Mouse (Mus musculus) heart, adult 11 months (tissue): ENCODE measurements around the gene Kcnd1.
"Not testable (repeated sequence)": the region's sequence is repeated elsewhere in the genome, so short reads cannot be mapped to it uniquely, and the experiment has no call there.

Experiments used
- DNase-seq: peaks from one replicate; pipeline ENCODE4 v3.0.0; 2022

The Kcnd1 gene

DNA sequence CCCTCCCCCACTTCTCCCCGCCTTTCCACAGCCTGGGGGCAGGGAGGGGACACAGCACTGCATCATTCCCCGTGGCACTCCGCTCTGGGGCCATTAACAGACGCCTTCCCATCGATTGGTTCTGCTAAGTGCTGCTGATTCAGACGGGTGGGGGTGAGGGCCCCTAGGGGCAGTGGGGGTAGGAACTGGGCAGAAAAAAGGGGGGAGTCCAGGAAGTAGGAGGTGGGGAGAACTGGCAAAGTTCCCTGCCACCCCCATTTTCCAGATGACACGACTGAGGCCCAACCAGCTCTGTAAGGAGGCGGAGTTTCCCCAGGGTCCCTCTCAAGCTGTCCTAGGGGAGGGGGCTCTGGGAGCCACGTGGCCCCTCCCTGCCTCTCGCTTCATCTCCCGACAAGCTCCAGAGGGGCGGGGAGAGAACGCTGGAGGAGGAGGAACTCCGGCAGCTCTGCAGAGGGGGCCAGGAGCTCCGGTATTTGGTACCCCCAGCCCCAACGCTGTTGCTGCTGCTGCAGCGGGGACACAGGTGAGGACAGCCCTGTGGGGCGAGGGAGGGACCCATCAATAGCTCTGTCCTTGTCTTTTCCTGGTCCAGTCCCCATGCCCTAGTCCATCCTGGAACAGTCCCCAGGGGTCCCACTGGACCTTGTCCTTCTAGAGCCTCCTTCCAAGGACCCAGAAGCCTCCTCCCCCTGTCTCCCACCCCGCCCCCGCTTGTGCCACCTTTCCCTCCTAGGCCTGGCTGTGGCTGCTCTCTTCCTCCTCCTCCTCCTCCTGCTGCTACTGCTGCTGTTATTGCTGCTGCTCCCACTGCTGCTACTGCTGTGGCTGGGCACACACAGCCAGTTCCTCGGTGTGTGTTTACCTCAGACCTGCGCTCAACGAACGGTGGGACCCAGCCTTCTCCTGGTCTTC lies at the start of gene Kcnd1:
Gene Kcnd1, plus strand, starts transcription at position 425 of the 915 bp plus-strand sequence.
- DNase-seq: peak; percentile 92

DNA sequence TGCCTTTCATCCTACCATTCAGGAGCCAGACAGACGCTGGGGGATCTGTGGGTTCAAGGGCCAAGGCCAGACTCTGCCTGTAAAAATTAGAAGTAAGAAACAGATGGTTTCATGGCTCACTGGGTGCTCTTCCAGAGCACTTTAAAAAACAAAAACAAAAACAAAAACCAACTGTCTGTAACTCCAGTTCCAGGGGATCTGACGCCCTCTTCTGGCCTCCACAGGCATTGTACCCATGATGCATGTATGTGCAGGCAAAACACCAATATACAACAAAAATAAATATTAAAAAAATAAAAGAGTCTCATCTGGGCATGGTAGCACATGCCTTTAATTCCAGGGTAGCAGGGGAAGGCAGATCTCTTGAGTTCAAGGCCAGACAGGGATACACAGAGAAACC lies 49.3 kb upstream of the Kcnd1 start:
- DNase-seq: peak; percentile 67

DNA sequence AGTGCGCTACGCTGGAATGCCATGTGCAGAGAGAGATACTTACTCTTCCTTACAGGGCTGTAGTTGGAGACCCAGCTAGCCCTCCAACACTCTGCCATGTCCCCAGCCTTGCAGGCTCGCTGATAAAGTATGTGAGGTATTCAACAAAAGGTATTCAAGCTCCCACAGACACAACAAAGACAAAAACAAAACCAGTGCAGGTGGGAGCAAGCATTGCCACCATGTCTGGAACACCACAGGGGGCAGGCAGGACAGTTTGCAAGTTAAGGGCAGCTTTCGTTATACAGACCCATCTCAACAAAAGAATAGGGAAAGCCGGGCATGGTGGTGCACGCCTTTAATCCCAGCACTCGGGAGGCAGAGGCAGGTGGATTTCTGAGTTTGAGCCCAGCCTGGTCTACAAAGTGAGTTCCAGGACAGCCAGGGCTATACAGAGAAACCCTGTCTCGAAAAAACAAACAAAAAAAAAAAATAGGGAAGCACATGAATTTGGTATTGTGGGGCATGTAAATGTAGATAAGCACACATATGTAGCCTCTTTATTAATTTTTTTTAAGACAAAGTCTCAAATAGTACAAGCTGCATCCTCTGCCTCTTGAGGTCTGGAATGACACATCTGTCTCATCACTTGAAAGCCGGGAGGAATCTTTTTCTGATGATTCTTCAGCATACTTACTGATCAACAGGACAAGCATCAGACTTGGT lies 46.4 kb upstream of the Kcnd1 start:
- DNase-seq: peak; percentile 45

DNA sequence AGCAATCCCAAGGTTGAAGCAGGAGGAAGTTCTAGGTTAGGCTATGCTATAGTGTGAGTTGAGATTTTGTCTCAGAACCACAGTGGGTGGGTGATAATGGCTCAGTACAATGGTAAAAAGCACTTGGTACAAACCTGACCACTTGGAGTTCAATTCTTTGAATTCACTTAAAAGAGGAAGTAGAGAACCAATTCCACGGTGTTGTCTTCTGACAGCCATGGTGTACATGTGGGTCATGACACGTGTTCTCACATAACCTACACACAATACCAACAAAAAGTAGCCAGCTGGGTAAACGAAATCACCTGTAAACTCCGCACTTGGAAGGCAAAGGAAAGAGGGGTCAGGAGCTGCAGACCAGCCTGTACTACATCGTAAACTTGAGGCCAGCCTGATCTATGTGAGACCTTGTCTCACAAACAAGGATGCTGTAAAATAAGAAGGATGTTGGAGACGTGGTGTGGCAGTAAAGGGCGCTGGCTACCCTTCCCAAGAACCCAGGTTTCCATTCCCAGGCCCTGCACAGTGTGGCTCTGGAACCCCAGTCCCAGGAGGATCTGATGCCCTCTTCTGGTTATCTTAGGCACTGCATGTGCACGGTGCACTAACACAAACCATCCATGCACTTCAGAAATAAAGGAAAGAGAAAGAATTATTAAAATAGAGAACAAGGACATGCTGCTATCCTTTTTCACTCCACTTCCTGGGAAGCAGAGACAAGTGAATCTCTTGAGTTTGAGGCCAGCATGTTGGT lies 45.6 kb upstream of the Kcnd1 start:
- peak; percentile 77 for DNase-seq

DNA sequence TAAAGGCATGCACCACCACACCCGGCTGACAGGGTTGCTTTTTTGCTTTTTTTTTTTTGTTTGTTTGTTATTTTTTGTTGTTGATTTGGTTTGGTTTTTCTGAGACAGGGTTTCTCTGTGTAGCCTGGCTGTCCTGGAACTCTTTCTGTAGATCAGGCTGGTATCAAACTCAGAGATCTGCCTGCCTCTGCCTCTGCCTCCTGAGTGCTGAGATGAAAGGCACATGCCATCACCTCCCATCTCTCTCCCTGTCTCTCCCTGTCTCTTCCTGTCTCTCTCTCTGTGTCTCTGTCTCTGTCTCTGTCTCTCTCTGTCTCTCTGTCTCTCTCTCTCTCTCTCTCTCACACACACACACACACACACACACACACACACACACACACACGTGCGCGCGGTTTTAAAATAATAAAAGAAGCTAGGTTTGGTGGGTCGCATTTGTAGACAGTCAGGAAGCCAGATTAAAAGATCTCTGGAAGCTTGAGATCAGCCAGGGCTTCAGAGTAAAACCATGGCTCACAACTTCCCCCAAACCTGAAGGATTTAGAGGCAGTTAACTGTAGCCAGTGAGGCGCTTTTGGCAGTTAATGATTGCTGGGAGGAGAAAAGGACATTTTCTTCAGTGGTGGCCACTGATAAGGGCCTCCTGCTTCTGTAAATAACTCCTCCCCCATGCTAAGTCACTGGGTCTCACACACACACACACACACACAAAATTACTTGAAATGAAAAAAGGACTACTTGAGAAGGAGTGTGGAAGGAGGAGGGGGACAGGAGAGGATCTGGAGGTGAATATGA lies 43.4 kb upstream of the Kcnd1 start:
- no peak for DNase-seq

DNA sequence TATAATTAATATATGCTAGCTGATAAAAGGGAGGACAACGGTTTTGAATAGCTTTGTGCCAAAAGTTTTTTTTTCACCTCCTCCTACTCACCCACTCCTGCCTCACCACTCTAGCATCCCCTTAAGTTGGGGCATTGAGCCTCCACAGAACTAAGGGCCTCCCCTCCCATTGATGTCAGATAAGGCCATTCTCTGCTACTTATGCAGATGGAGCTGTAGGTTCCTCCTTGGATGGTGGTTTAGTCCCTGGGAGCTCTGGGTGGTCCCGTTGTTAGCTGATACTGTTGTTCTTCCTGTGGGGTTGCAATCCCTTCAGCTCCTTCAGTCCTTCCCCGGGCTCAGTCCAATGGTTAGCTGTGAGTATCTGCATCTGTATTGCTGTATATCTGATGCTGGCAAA lies 42.8 kb upstream of the Kcnd1 start:
- DNase-seq: no peak

DNA sequence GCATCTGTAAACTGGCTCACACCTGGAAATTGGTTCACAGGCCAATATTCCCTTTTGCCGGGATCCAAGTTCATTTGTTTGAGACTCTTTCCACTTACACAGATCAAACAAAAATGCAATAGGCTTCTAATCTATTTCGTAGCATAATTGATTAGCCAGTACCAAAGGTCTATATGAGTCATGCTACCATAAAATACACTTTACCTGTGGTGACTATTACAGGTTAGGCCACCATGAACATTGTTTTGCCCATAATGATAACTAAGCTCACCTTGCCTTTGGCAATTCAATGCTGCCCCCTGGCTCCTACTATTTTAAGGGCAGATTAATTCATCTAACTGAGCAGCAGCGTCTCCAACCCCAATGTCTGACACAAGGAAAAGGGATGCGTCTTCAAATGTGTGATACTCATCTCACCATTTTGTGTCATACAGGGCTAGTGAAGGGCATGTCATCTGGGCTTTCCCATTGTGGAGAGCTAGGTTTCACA lies 39.4 kb upstream of the Kcnd1 start:
- no peak for DNase-seq

DNA sequence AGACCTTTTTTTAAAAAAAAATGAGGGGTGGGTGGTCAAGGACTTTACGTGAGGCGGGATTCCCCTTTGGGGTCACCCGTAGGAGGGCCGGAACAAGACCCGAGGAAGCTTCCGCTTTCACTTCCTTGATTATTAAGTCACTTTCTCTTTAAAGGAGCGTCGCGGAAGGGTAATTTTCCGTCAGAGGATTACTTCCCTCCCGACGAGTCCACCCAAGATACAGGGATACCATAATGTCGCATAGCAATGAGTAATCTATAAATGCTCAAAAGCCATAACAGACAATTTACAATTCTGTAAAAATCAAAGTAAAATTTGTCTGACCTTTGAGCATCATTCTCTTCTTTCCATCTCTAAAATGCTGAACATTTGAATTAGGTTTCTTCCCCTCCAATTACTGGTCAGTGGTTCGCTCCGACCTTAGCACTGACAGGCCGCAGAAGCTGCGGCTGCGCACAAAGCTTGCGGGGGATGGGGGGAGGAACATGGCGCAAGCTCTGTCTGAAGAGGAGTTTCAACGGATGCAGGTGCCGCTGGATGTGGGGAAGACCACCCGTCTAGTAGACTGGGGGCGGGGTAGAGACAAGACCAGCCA lies 32.5 kb upstream of the Kcnd1 start, which contains the start of gene Gripap1:
Gene Gripap1, plus strand, starts transcription at position 224 of the 595 bp plus-strand sequence.
- DNase-seq: peak; percentile 97

DNA sequence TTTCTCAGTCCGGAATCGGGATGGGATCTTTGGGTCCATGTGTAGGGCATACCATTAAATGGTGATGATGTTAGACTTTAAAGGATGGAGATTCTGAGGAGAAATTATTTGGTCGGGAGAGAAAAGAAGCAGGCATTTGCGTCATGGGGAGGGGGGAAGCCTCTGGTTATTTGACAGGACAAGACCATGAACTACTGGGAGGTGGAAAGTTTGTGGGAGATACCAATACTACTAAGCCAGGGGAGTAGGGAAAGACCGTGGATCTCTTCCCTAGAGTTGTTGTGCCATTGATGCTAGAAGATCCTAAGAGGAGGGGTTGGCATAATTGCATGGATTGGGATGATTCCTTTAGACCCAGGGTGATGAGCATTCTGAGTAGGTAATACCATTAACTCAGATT lies 31.8 kb upstream of the Kcnd1 start:
- DNase-seq: no peak

DNA sequence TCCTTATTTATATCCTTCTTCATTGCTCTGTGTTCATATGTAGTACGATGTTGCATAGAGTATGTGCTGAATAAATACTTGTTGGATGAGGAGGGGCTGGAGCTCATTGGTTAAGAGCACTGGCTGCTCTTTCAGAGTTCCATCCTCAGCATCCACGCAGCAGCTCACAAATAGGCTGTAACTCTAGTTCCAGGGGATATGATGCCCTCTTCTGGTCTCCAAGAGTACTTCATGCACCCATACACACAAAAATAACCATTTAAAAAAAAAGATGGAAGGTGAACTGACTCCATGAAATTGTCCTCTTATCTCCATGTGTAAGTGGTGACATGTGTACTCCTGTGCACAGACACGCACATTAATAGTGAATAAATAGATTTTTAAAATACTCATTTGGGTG lies 28.7 kb upstream of the Kcnd1 start:
- DNase-seq: no peak

DNA sequence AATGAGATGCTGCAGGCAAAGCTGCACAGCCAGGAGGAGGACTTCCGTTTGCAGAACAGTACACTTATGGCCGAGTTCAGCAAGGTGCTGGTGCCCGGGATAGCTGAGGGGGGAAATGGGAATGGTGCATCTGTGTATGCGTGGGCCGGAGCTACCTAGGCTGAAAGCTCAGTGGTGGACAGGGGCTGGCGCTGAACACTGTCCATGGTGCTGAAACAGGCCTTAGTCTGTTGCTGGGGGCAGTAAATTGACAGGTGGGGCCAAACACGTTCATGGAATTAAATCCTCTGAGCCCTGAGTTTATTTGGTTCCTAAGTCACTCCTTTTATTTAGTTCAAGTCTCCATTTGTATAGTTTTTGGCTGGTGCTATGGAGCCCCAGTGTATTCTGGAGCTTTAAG lies 27.1 kb upstream of the Kcnd1 start:
- no peak for DNase-seq

DNA sequence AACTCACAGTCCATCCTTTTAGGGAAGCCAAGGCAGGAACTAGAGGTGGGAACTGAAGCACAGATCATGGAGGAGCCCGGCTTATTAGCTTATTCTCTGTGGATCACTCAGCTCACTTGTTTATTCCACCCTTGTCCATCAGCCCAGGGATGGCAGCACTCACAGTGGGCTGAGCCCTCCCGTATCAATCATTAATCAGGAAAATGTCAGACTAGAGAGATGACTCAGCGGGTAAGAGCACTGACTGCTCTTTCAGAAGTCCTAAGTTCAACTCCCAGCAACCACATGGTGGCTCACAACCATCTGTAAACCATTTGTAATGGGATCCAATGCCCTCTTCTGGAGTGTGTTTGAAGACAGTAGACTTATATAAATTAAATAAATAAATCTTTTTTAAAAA lies 24.8 kb upstream of the Kcnd1 start:
- DNase-seq: no peak

DNA sequence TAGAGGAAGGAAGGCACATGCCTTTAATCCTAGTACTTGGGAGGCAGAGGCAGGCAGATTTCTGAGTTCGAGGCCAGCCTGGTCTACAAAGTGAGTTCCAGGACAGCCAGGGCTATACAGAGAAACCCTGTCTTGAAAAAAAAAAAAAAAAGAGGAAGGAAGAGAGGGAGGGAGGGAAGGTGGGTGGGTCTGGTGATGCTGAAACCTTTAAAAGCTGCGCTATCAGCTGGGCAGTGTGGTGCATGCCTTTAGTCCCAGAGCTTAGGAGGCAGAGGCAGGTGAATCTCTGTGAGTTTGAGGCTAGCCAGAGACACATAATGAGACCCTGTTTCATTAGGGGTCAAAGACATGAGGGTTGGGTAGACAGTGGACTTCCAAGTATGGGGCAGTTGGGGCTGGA lies 19.9 kb upstream of the Kcnd1 start:
- DNase-seq: not testable (repeated sequence)

DNA sequence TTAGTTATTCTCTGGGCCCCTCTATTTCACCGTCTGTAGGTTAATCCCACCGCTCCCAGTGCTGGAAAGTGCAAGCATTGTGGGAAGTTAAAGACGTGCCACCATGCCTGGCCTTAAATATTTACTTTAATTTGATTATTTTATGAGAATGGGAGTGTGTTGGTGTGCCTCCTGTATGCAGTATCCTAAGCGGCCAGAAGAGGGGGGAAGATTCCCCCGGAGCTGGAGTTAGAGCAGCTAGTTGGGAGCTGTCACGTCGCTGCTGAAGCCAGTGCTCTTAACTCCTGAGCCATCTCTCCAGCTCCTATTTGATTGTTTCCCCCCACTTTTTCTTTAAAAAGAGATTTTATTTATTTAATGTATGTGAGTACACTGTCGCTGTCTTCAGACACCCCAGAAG lies 7.1 kb upstream of the Kcnd1 start:
- peak; percentile 44 for DNase-seq

DNA sequence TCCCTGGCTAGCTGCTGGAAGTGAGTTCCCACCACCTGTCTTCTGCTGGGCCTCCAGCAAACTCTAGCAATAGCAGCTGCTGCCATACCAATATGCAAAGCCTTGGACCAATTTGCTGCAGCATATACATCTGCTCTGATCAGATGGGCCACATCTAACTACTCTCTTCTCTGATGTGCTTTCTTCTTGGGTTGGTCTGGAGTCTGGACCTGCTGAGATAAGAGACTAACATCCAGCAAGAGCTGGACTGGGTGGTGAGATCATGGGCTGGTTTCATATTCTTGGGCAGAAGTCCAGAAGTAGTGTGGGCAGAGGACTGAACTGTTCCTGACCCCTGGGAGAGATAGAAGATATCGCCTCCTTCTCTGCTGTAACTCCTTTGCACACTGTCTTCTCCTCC lies 15.1 kb downstream of the Kcnd1 start:
- no peak for DNase-seq

DNA sequence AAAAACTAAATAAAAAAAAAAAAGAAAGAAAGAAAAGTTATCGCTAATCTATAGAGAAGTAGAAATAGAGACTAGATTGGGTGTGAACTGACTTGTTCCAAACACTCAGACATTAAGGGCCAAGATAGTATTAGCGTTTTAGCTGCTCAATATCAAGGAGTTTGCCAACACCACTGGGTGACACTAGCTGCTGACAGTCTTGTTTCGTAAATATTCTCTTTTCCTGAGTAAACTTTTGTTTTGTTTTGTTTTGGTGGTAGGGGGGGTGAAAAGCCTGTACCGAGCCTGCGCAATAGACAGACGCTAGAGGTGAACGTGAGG lies 18.7 kb downstream of the Kcnd1 start:
- DNase-seq: no peak

DNA sequence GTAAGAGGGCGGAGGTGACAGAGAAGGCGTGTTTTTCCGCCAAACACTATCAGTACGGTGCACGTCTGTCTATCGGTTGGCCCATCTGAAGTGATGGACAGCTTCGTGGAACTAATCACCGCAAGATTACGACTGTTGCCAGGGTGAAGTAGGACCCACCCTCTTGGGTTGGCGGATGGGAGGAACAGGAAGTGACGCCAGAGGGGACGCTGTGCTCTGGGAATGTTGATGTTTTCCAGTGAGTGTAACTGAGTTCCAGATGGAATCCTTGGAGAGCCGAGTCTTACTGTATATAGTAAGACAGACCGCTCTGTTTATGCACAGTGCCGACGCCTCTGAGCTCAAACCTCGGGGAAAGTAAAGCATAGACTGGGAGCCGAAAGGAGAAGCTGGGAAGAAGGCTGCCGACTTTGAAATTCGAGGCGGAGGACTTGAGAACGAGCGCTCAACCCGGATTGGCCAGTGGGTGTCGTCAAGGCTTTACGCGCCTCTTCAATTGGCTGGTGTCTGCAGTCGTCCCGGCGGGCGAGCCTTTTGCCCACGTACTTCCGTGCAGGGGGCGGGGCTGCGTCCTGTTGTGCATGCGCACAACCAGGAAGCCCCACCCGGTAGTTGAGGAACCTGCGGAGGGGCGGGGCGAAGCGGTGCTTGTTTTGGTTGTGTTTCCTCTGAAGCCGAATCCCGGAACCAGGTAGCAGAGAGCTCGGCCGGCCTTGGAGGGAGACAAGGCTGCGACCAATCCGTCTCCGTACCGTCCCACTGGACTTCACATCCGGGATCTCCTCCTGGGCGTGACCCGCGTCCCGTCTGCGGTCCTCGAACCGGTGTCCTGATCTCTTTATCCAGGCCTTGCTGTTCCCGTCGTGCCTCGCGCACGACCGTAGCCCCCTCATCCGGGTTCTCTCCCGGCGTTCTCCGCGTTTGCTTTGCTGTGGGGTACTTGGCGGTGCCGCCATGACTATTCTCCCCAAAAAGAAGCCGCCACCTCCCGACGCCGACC lies 19.4 kb downstream of the Kcnd1 start, which contains the start of gene Otud5:
Gene Otud5, plus strand, starts transcription at position 202 of the 1,000 bp plus-strand sequence.
- DNase-seq: peak; percentile 100

DNA sequence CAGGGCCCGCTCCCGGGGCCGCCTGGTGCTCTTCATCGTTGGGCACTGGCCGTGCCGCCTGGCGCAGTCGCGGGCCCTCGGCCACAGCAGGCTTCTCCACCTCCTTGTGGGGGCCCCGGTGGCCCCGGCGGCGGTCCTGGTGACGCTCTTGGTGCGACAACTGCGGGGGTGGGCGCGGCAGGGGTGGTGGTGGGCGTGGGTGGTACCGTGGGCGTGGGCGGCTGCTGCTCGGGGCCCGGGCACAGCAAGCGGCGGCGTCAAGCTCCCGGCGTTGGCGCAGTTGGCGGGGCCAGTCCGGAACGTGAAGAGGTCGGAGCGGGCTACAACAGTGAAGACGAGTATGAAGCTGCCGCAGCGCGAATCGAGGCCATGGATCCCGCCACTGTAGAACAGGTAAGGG lies 20.2 kb downstream of the Kcnd1 start:
- peak; percentile 92 for DNase-seq

DNA sequence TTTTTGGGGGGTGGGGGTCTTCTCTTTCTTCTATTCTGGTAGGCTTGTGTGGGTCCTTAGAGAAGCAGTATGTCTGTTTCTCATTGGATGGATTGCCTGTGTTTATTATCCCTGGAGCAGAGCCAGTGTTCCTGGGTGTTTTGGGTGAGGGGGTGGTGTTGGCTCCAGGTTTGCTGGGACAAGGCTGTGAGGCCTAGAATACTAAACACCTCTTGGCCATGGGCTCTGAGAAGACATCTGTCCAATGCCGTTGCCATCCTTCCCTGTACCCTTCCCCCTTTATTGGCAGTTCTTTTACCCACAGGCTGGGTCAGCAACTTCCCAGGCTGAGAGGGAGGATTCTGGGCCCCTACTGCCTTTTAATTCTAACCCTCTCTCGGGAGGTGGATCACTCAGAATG lies 25.8 kb downstream of the Kcnd1 start:
- DNase-seq: no peak

DNA sequence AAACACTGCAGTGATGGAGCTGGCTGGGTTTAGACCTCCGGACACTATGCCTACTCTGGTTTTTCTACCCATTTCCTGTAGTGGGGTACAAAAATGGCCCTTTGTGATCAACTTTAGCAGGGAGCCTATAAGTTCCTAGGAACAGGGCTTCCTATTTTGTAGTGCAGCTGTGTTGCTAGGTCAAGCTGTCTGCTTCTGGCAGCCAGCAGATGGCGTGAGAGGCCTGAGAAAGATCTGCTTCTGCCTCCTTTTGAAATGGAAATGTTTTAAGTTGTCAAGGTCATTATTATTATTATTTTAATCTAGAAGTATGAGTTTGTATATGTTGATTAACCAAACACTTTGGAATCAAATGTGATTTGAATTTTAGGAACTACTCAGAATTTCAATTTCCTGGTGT lies 32.5 kb downstream of the Kcnd1 start:
- no peak for DNase-seq
